12 mouse cellular contexts compared by ENCODE assay signal in genomic region chr13:110562902-110563301, GRCm38 (mm10).
A peak's percentile ranks its signal among the peaks of the same experiment; 100 is the strongest.
DNase-seq lines count a peak whose midpoint lies in the region; ATAC-seq and TF ChIP-seq lines count a peak whose summit lies in the region.
"Had no signal": no experiment of that assay in that cellular context is flagged by ENCODE, and none has a peak within 500 bp of the region (broad histone marks: within the 10 kb centered on the region; RNA-seq: fewer than 3 reads in every experiment).

No protein-coding gene starts in this region.

- no peak overlapping the region for H3K9ac ChIP-seq in intestine, embryonic 15.5 days
- H3K9ac ChIP-seq in liver, postnatal 0 days (replicated peaks) = no peak overlapping the region
- H3K9ac ChIP-seq in midbrain, embryonic 15.5 days = no peak overlapping the region
- H3K9ac ChIP-seq: hindbrain, embryonic 12.5 days had no signal

- no peak overlapping the region for H3K27ac ChIP-seq in intestine, embryonic 15.5 days
- H3K27ac ChIP-seq in liver, postnatal 0 days (ENCODE audit: low read depth) = no peak overlapping the region
- H3K27ac ChIP-seq in midbrain, embryonic 15.5 days = no peak overlapping the region
- H3K27ac ChIP-seq: hindbrain, embryonic 12.5 days had no signal

- no peak; the same call in 1 of the 2 replicates for TF ChIP-seq EP300 in liver, postnatal 0 days (IDR thresholded peaks at IDR 0.05; ENCODE audit: low read depth)

- no peaks in the 10 kb centered on the region for H3K36me3 ChIP-seq in intestine, embryonic 15.5 days
- no peaks in the 10 kb centered on the region for H3K36me3 ChIP-seq in liver, postnatal 0 days (replicated peaks; ENCODE audit: insufficient read depth, low read length)
- no peaks in the 10 kb centered on the region for H3K36me3 ChIP-seq in midbrain, embryonic 15.5 days (replicated peaks)
- H3K36me3 ChIP-seq: hindbrain, embryonic 12.5 days had no signal

- H3K4me3 ChIP-seq in intestine, embryonic 15.5 days (replicated peaks) = no peak overlapping the region
- H3K4me3 ChIP-seq in liver, postnatal 0 days (ENCODE audit: low read depth, low read length) = no peak overlapping the region
- no peak overlapping the region for H3K4me3 ChIP-seq in midbrain, embryonic 15.5 days
- H3K4me3 ChIP-seq: hindbrain, embryonic 12.5 days had no signal

- no peaks in the 10 kb centered on the region for H3K27me3 ChIP-seq in intestine, embryonic 15.5 days (replicated peaks)
- no peaks in the 10 kb centered on the region for H3K27me3 ChIP-seq in liver, postnatal 0 days (ENCODE audit: insufficient read depth, low read length)
- no peaks in the 10 kb centered on the region for H3K27me3 ChIP-seq in midbrain, embryonic 15.5 days (replicated peaks)
- H3K27me3 ChIP-seq: hindbrain, embryonic 12.5 days; Patski had no signal

- peak; percentile 86 for ATAC-seq in intestine, embryonic 15.5 days
- peak; percentile 55 for ATAC-seq in liver, postnatal 0 days
- ATAC-seq in midbrain, embryonic 15.5 days (replicated peaks) = no peak
- ATAC-seq: Patski had no signal

- WGBS in intestine, embryonic 15.5 days = 34% methylated on average over 5 of the region's 5 CpGs
- WGBS in liver, postnatal 0 days (ENCODE audit: insufficient replicate concordance) = 46% methylated on average over 5 of the region's 5 CpGs
- WGBS in midbrain, embryonic 15.5 days = 63% methylated on average over 5 of the region's 5 CpGs

- 0 out of 2 replicates have a peak, but pooled peaks cover 5% of the 10 kb centered on the region for H3K4me1 ChIP-seq in intestine, embryonic 15.5 days (replicated peaks)
- no peaks in the 10 kb centered on the region for H3K4me1 ChIP-seq in liver, postnatal 0 days (ENCODE audit: insufficient read depth)
- H3K4me1 ChIP-seq in midbrain, embryonic 15.5 days = peaks cover 2% of the 10 kb centered on the region; the same call in 1 of the 2 replicates

- DNase-seq in NIH3T3 (ENCODE audit: low read depth) = peak; percentile 5
- peak; percentile 39 to 58 for DNase-seq in adrenal gland, postnatal 36 days
- no peak for DNase-seq in liver, postnatal 0 days
- DNase-seq in frontal cortex, postnatal 10 days (ENCODE audit: low spot score in 2 of 2) = no peak
- DNase-seq in cerebellum, adult 9-10 months = no peak
- no peak for DNase-seq in cerebellum, postnatal 10 days
- DNase-seq: cerebellum, adult 18-20 months; right cerebral cortex, postnatal 25 days had no signal

- no peaks in the 10 kb centered on the region for H3K9me3 ChIP-seq in intestine, embryonic 15.5 days
- no peaks in the 10 kb centered on the region for H3K9me3 ChIP-seq in liver, postnatal 0 days (ENCODE audit: low read length)
- H3K9me3 ChIP-seq in midbrain, embryonic 15.5 days = no peaks in the 10 kb centered on the region
- H3K9me3 ChIP-seq: hindbrain, embryonic 12.5 days had no signal

- no peak overlapping the region for H3K4me2 ChIP-seq in intestine, embryonic 15.5 days (replicated peaks)
- H3K4me2 ChIP-seq in liver, postnatal 0 days (ENCODE audit: low read depth, low read length) = no peak overlapping the region
- no peak overlapping the region for H3K4me2 ChIP-seq in midbrain, embryonic 15.5 days
- H3K4me2 ChIP-seq: hindbrain, embryonic 12.5 days had no signal

- TF ChIP-seq CTCF in liver, postnatal 0 days (IDR thresholded peaks at IDR 0.05; ENCODE audit: low read depth) = no peak

Comparison
In these comparisons a context has a peak if more than half of its experiments do, and no peak if none do; other contexts are left out.
1. DNase-seq: peak in NIH3T3 (single experiment) and adrenal gland, postnatal 36 days (2 of 2); none in liver, postnatal 0 days (single experiment), frontal cortex, postnatal 10 days (0 of 2), cerebellum, adult 9-10 months (single experiment) and cerebellum, postnatal 10 days (0 of 2).